Mouse (Mus musculus) liver, adult 2 months (tissue): ENCODE measurements around the gene Zfp747. TPM values are rescaled to one million over a fixed set of nuclear protein-coding genes. Genes with fewer than 3 reads are reported as not detected.
"Not testable (repeated sequence)": the region's sequence is repeated elsewhere in the genome, so short reads cannot be mapped to it uniquely, and the experiment has no call there.

Experiments used
- DNase-seq: peaks from one replicate; pipeline ENCODE4 v3.0.0-alpha.2; 2011; ENCODE audit warnings: low read depth, low spot score; ENCODE audit errors: extremely low read depth
- H3K27ac ChIP-seq: fragments of 200-500 bp; replicated peaks from 2 replicates; pipeline ENCODE4 v1.5.1; 2012; ENCODE audit warnings: low read depth, mild to moderate bottlenecking, control low read depth, inconsistent platforms, low read length; ENCODE audit not compliant: insufficient read depth
- H3K27me3 ChIP-seq: fragments of 200-500 bp; 2 replicates; pipeline ENCODE4 v1.6.1; 2012; ENCODE audit warnings: mild to moderate bottlenecking, moderate library complexity, low read length, inconsistent platforms; ENCODE audit not compliant: control insufficient read depth, insufficient read depth
- H3K36me3 ChIP-seq: fragments of 200-500 bp; 2 replicates; pipeline ENCODE4 v1.6.1; 2012; ENCODE audit warnings: low read length, inconsistent platforms; ENCODE audit not compliant: control insufficient read depth, insufficient read depth
- H3K4me1 ChIP-seq: fragments of 200-500 bp; 2 replicates; pipeline ENCODE4 v1.6.1; 2011; ENCODE audit warnings: low read length; ENCODE audit not compliant: control insufficient read depth, insufficient read depth
- H3K4me3 ChIP-seq: fragments of 200-500 bp; 2 replicates; pipeline ENCODE4 v1.5.1; 2011; ENCODE audit warnings: low read depth, mild to moderate bottlenecking, control low read depth, low read length, moderate library complexity; ENCODE audit not compliant: insufficient read depth
- H3K79me2 ChIP-seq: fragments of 200-500 bp; 2 replicates; pipeline ENCODE4 v1.6.1; 2012; ENCODE audit warnings: inconsistent platforms, mild to moderate bottlenecking, low read length, moderate library complexity; ENCODE audit not compliant: control insufficient read depth, insufficient read depth
- H3K9ac ChIP-seq: fragments of 200-500 bp; 2 replicates; pipeline ENCODE4 v1.6.1; 2012; ENCODE audit warnings: low read depth, mild to moderate bottlenecking, control low read depth, inconsistent platforms, low read length
- CTCF ChIP-seq: fragments of 200-500 bp; IDR thresholded peaks from 2 replicates; pipeline ENCODE4 v1.5.1; 2011; ENCODE audit warnings: low read depth, low read length, control low read depth
- POLR2A ChIP-seq: fragments of 200-500 bp; IDR thresholded peaks from 2 replicates; pipeline ENCODE4 v1.6.1; 2011; ENCODE audit warnings: low read length, control low read depth; ENCODE audit not compliant: insufficient read depth; ENCODE audit errors: extremely low read depth
- WGBS: fragments of 180-500 bp; shearing (Covaris S2); methylation state at CpG from one replicate; pipeline ENCODE4 v1.1.7; 2018; 5-methylcytosine and 5-hydroxymethylcytosine counted together
- polyA plus RNA-seq: library from polyadenylated mRNA; depleted of rRNA; stranded (reverse); fragments of >200 nt; gene quantifications from 2 replicates; pipeline ENCODE4 v1.2.3, GENCODE M21; 2012
- total RNA-seq: library from RNA; depleted of rRNA; stranded (reverse); fragments of >200 nt; gene quantifications from 2 replicates; pipeline ENCODE4 v1.2.3, GENCODE M21; 2014

The Zfp747 gene
- total and polyA plus RNA-seq, 2 experiments: 3.7 to 4.0 TPM

DNA sequence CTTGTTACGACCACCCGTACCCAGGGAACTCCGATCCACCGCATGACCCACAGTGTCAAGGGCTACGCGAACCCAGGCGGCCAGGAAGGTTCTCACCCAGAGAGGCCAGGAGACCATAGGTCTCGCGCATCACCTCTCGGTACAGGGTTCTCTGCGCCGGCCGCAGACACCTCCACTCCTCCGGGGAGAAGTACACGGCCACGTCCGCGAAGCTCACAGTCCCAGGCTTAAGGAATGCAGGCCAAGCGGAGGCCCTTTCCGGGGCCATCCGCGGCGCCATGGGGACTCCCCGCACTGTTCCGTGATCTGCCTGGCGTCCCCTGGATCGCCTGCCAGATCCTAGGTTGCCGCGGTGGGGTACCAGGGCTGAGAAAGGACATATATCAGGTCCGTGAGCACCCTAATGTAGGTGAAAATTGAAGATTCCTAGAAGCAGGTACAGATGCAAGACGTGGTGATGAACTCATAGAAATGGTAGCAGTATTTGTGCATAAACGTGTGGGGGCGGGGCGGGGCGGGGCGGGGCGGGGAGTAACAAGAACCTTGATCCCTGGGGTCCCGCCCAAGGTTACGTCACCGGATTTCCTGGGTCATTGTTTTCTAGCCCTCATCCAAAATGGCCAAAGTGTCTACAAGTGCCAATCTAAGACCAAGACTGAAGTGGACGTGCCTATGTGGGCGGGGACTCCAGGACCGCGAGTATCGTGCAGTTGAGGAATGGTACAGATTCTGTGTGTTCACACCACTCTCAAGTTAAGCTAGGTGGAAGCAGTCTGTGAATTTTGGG lies 17.5 kb upstream of the Zfp747 start, which contains the start of gene E430018J23Rik:
Gene E430018J23Rik, minus strand, starts transcription at position 473 of the 787 bp plus-strand sequence.
- peaks cover 6% of the 10 kb centered on the region for H3K4me1 ChIP-seq
- under 1% methylated on average over 45 of the region's 45 CpGs for WGBS
- no peaks in the 10 kb centered on the region for H3K27me3 ChIP-seq
- H3K27ac ChIP-seq: peak within 1 kb of the TSS; percentile 90
- no peaks in the 10 kb centered on the region for H3K36me3 ChIP-seq
- H3K4me3 ChIP-seq: peak within 1 kb of the TSS; percentile 94
- peak within 1 kb of the TSS; percentile 87 for H3K9ac ChIP-seq
- H3K79me2 ChIP-seq: peaks cover 9% of the 10 kb centered on the region; the same call in 1 of the 2 replicates
- no peak for TF ChIP-seq CTCF
- TF ChIP-seq POLR2A: 0 out of 2 replicates have a peak, but pooled peaks have one; percentile 16
- DNase-seq: peak; percentile 98

DNA sequence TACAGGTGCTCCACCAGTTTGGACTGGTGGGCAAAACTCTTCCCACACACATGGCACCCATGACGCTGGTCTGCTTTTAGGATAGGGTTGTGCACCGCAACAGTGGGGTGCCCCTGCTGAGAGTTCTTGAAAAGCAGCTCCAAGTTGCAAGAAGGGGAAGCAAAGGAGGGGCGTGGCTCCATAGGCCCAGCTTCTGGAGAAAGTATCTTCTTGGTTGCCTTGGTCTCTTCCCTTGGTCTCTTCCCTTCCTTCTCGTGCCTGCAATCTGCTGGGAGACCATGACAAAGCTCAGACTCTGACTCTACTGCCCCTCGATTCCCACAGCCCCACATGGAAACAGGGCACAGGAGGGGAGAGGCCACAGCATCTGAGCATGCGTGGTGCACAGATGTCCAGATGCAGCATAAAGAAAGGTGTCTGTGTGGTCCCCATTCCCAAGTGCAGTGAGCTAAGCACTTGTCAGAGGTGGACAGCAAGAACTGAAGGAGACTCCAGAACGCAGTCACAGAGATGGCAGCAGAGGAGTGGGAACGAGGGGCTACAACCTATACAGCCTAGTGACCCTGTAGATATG lies 16.5 kb upstream of the Zfp747 start:
- Histone ChIP-seq H3K4me3 (no peak overlapping the region), H3K27me3 (no peaks in the 10 kb centered on the region), H3K4me1 (peaks cover 6% of the 10 kb centered on the region), H3K27ac (no peak overlapping the region), H3K79me2 (peaks cover 9% of the 10 kb centered on the region; the same call in 1 of the 2 replicates), H3K9ac (peak overlapping the region; percentile 4), H3K36me3 (no peaks in the 10 kb centered on the region)
- no peak for DNase-seq
- no peak for TF ChIP-seq CTCF
- no peak for TF ChIP-seq POLR2A
- WGBS: 77% methylated on average over 8 of the region's 8 CpGs

DNA sequence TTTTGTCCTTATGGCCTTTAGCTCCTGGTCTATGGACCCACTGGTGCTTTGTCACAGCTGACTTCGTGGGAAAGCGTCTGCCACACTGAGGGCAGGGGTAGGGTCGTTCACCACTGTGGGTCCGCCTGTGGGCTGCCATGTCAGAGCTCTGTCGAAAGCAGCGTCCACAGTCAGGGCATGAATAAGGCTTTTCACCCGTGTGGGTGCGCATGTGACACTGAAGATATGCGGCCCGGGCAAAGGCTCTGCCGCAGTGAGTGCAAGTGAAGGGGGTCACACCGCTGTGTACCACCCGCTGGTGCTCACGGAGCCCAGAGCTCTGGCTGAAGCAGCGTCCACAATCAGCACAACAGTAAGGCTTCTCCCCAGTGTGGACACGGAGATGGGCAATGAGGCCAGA lies 15.7 kb upstream of the Zfp747 start:
- no peak overlapping the region for H3K9ac ChIP-seq
- no peak overlapping the region for H3K27ac ChIP-seq
- DNase-seq: no peak
- peaks cover 7% of the 10 kb centered on the region for H3K4me1 ChIP-seq
- 96% methylated on average over 16 of the region's 16 CpGs for WGBS
- H3K27me3 ChIP-seq: no peaks in the 10 kb centered on the region
- peaks cover 9% of the 10 kb centered on the region; the same call in 1 of the 2 replicates for H3K79me2 ChIP-seq
- H3K36me3 ChIP-seq: no peaks in the 10 kb centered on the region
- no peak overlapping the region for H3K4me3 ChIP-seq
- TF ChIP-seq CTCF (no peak), POLR2A (no peak)

DNA sequence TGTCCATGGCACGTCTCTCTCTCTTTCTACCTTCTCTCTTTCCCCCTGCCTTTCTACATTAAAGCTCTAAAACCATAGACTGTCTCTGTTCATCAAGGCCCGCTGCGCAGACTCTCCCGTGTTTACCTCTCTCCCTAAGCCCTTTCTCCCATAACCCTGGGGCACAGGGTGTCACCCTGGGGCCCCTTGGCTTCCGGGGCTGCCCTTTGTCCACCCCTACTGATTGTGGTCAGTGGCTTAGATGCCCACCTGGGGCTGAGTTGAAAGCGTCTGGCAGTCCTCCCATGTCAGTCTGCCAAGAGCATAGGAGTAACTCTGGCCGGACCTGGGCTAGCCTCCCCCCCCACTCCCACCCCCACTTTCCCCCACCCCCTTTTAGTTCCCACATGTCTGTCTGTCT lies 14.5 kb upstream of the Zfp747 start:
- Histone ChIP-seq H3K4me3 (no peak overlapping the region), H3K27me3 (no peaks in the 10 kb centered on the region), H3K36me3 (no peaks in the 10 kb centered on the region), H3K27ac (no peak overlapping the region), H3K9ac (no peak overlapping the region), H3K79me2 (peaks cover 9% of the 10 kb centered on the region; the same call in 1 of the 2 replicates), H3K4me1 (peaks cover 11% of the 10 kb centered on the region)
- 90% methylated on average over 7 of the region's 7 CpGs for WGBS
- no peak for DNase-seq
- TF ChIP-seq CTCF (no peak), POLR2A (no peak)

DNA sequence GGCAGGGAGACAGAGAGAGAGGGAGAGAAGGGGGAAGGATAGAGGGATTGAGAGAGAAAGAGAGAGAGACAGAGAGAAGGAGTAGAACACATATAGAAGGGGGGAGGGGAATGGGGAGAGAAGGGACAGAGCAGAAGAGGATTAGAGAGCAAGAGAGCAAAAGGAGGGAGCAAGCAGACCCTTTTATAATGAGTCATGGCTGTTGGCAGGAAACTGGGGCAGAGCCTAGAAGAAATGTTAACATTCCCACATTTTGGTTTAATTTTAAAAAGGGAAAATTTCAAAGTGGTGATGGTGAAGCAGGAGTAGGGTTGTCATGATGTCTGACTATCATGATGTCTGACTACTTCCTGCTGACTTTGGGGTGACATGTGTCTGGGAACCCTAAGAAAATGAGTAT lies 12.4 kb upstream of the Zfp747 start:
- H3K27ac ChIP-seq, H3K27me3 ChIP-seq, H3K36me3 ChIP-seq, DNase-seq, H3K9ac ChIP-seq, H3K4me1 ChIP-seq, H3K4me3 ChIP-seq, H3K79me2 ChIP-seq: not testable (repeated sequence)
